Comparison of ENCODE assay signal across 18 mouse cellular contexts in the genomic region with DNA sequence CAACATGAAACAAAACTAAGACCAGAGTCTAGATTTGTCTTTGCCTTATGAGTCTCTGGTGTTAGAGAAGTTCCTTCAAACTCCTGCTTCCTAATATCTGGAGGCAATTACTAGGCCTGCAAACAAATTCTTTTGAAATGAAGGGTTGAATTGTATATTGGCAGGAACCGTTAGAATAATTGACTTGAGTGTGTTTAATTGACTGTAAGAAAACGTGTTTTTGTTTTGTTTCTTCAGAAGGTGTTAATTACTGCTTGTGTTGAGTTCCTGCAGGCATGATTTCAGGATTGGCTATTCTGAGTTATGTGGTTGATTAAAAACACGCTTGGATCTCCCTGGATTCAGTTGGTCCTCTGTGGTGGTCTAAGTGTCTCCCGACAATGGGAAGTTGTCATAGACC.
"Had no signal": no experiment of that assay in that cellular context is flagged by ENCODE, and none has a peak within 500 bp of the region (broad histone marks: within the 10 kb centered on the region; RNA-seq: fewer than 3 reads in every experiment).

No protein-coding gene starts in this region.

- ATAC-seq: liver, postnatal 0 days; lung, postnatal 0 days; midbrain, embryonic 13.5 days; midbrain, embryonic 15.5 days had no signal

- H3K9me3 ChIP-seq: lung, embryonic 15.5 days; megakaryocyte, embryonic 14.5 days; midbrain, embryonic 13.5 days; midbrain, embryonic 15.5 days; neural tube, embryonic 12.5 days; stomach, embryonic 15.5 days had no signal

- H3K36me3 ChIP-seq: lung, embryonic 15.5 days; midbrain, embryonic 13.5 days; midbrain, embryonic 15.5 days; neural tube, embryonic 12.5 days; stomach, embryonic 15.5 days had no signal

- H3K27me3 ChIP-seq: lung, embryonic 15.5 days; megakaryocyte, embryonic 14.5 days; midbrain, embryonic 13.5 days; midbrain, embryonic 15.5 days; neural tube, embryonic 12.5 days; stomach, embryonic 15.5 days had no signal

- H3K27ac ChIP-seq: lung, embryonic 15.5 days; macrophage; midbrain, embryonic 13.5 days; midbrain, embryonic 15.5 days; neural tube, embryonic 12.5 days; stomach, embryonic 15.5 days; stomach, postnatal 0 days had no signal

- H3K9ac ChIP-seq: liver, postnatal 0 days; lung, embryonic 15.5 days; midbrain, embryonic 13.5 days; midbrain, embryonic 15.5 days; neural tube, embryonic 12.5 days; stomach, embryonic 15.5 days had no signal

- DNase-seq: liver, postnatal 0 days; lung, adult 2 months; lung, postnatal 14 days; lung, postnatal 36 days; right cerebral cortex, postnatal 14 days; thymus, adult 2 months; thymus, postnatal 14 days; thymus, postnatal 36 days had no signal

- H3K4me2 ChIP-seq: lung, embryonic 15.5 days; midbrain, embryonic 11.5 days; midbrain, embryonic 13.5 days; midbrain, embryonic 15.5 days; neural tube, embryonic 12.5 days; stomach, embryonic 15.5 days had no signal

- H3K4me1 ChIP-seq: megakaryocyte, embryonic 14.5 days; midbrain, embryonic 13.5 days; midbrain, embryonic 15.5 days; neural tube, embryonic 12.5 days; stomach, embryonic 15.5 days had no signal

- H3K4me3 ChIP-seq: lung, embryonic 15.5 days; megakaryocyte, embryonic 14.5 days; midbrain, embryonic 13.5 days; midbrain, embryonic 15.5 days; neural tube, embryonic 12.5 days; stomach, embryonic 15.5 days had no signal
